Mouse (Mus musculus) CH12.LX (cell line): Measurements from ENCODE around the gene Zswim7.

ENCODE experiments used
- BHLHE40 ChIP-seq: IDR thresholded peaks from 2 replicates; pipeline ENCODE4 v1.6.1; 2011; ENCODE audit warnings: mild to moderate bottlenecking, low read depth, low read length, improper control_type of control experiment
- CHD1 ChIP-seq: IDR thresholded peaks from 2 replicates; pipeline ENCODE4 v1.6.1; 2012; ENCODE audit warnings: low read depth, low read length, improper control_type of control experiment, inconsistent platforms
- CTCF ChIP-seq, 2 experiments: IDR thresholded peaks in 1 of 2; conservative IDR thresholded peaks in 1 of 2; 2 replicates each; pipeline ENCODE4 v1.5.1; 2011 to 2012; ENCODE audit warnings: low read depth in 2 of 2, low read length in 2 of 2, improper control_type of control experiment in 1 of 2, inconsistent platforms in 1 of 2, mild to moderate bottlenecking in 1 of 2, moderate library complexity in 1 of 2
- E2F4 ChIP-seq: IDR thresholded peaks from 2 replicates; pipeline ENCODE4 v1.6.1; 2011; ENCODE audit warnings: low read depth, low read length, improper control_type of control experiment; ENCODE audit not compliant: insufficient replicate concordance
- ELF1 ChIP-seq: IDR thresholded peaks from 2 replicates; pipeline ENCODE4 v1.6.1; 2014; ENCODE audit warnings: low read depth, mild to moderate bottlenecking, inconsistent platforms, low read length, improper control_type of control experiment
- HCFC1 ChIP-seq: IDR thresholded peaks from 2 replicates; pipeline ENCODE4 v1.6.1; 2012; ENCODE audit warnings: low read depth, mild to moderate bottlenecking, inconsistent platforms, low read length, improper control_type of control experiment
- MAFK ChIP-seq: IDR thresholded peaks from 2 replicates; pipeline ENCODE4 v1.6.1; 2011; ENCODE audit warnings: low read length, improper control_type of control experiment; ENCODE audit not compliant: insufficient replicate concordance
- MAX ChIP-seq: IDR thresholded peaks from 2 replicates; pipeline ENCODE4 v1.6.1; 2011; ENCODE audit warnings: low read length, improper control_type of control experiment
- MEF2A ChIP-seq: IDR thresholded peaks from 2 replicates; pipeline ENCODE4 v1.6.1; 2014; ENCODE audit warnings: low read depth, mild to moderate bottlenecking, inconsistent platforms, low read length, improper control_type of control experiment, borderline replicate concordance
- NRF1 ChIP-seq: IDR thresholded peaks from 2 replicates; pipeline ENCODE4 v1.6.1; 2014; ENCODE audit warnings: low read depth, mild to moderate bottlenecking, inconsistent platforms, low read length, improper control_type of control experiment, moderate library complexity
- POLR2A ChIP-seq: IDR thresholded peaks from 2 replicates; pipeline ENCODE4 v1.6.1; 2011; ENCODE audit warnings: low read depth, mild to moderate bottlenecking, improper control_type of control experiment, low read length
- POLR2AphosphoS2 ChIP-seq: IDR thresholded peaks from 2 replicates; pipeline ENCODE4 v1.6.1; 2011; ENCODE audit warnings: low read depth, low read length, improper control_type of control experiment
- RAD21 ChIP-seq: IDR thresholded peaks from 2 replicates; pipeline ENCODE4 v1.6.1; 2011; ENCODE audit warnings: low read depth, mild to moderate bottlenecking, low read length, improper control_type of control experiment, moderate library complexity
- USF2 ChIP-seq: conservative IDR thresholded peaks from 2 replicates; pipeline ENCODE4 v1.6.1; 2011; ENCODE audit warnings: low read depth, low read length, improper control_type of control experiment

DNA sequence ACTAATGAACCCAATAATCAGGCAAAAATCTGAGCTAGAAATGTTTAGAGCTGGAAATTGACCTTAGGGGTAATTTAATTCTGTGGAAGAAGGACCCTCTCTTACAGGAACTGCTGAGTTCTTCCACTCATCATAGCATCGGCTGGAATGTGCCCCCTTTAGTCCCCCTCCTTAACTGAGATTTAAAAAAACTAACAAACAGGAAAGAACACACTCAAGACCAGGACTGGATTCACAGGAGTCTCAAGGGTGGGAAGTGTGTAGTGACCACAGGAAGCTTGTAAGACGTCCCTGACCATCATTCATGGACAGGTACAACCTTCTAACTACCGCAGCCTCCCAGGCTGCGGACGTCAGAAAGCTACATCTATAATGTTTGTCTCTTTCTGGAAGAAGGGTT is 10.3 kb downstream of the Zswim7 start:
- TF ChIP-seq MEF2A (no peak), POLR2A (no peak), CHD1 (no peak), CTCF (conservative IDR thresholded peaks at IDR 0.05 in 1 of 2, IDR thresholded peaks at IDR 0.05 in 1 of 2; ENCODE audit: low read depth in 2 of 2, low read length in 2 of 2) (no peak), MAFK (no peak), POLR2AphosphoS2 (no peak), BHLHE40 (no peak), USF2 (no peak), ELF1 (no peak), MAX (no peak), NRF1 (no peak), RAD21 (no peak), HCFC1 (no peak), E2F4 (no peak)
